Mouse (Mus musculus): ENCODE results near the gene Greb1. TPM values are rescaled to one million over a fixed set of nuclear protein-coding genes. Genes with fewer than 3 reads are reported as not detected.

Greb1 gene
- polyA plus RNA-seq, 1 experiment from 2014 or later: 0.85 TPM

GRCm38 (mm10) chr12:16752236-16752840 is 48.3 kb downstream of the Greb1 start:
- H3K4me2 ChIP-seq: no peak overlapping the region
- no peaks in the 10 kb centered on the region for H3K36me3 ChIP-seq (ENCODE audit: poor library complexity, severe bottlenecking)
- WGBS: 52% methylated on average over 12 of the region's 12 CpGs
- H3K4me1 ChIP-seq: peaks cover 10% of the 10 kb centered on the region
- H3K9me3 ChIP-seq (replicated peaks): no peaks in the 10 kb centered on the region
- no peak overlapping the region for H3K4me3 ChIP-seq
- H3K27me3 ChIP-seq: no peaks in the 10 kb centered on the region
- no peak overlapping the region for H3K9ac ChIP-seq
- no peak for ATAC-seq
- H3K27ac ChIP-seq: no peak overlapping the region

GRCm38 (mm10) chr12:16751609-16752008 is 49.1 kb downstream of the Greb1 start:
- H3K4me1 ChIP-seq: peaks cover 10% of the 10 kb centered on the region
- H3K27me3 ChIP-seq: no peaks in the 10 kb centered on the region
- no peak overlapping the region for H3K27ac ChIP-seq
- H3K4me2 ChIP-seq: no peak overlapping the region
- no peaks in the 10 kb centered on the region for H3K9me3 ChIP-seq (replicated peaks)
- 94% methylated on average over 6 of the region's 6 CpGs for WGBS
- H3K36me3 ChIP-seq (ENCODE audit: poor library complexity, severe bottlenecking): no peaks in the 10 kb centered on the region
- ATAC-seq: no peak
- no peak overlapping the region for H3K9ac ChIP-seq
- no peak overlapping the region for H3K4me3 ChIP-seq

GRCm38 (mm10) chr12:16740059-16740458 is 60.6 kb downstream of the Greb1 start:
- Histone ChIP-seq H3K9me3 (replicated peaks) (no peaks in the 10 kb centered on the region), H3K27ac (no peak overlapping the region), H3K4me2 (no peak overlapping the region), H3K4me3 (no peak overlapping the region), H3K9ac (peak overlapping the region; percentile 46; the same call in 1 of the 2 replicates), H3K4me1 (no peaks in the 10 kb centered on the region), H3K27me3 (no peaks in the 10 kb centered on the region), H3K36me3 (ENCODE audit: poor library complexity, severe bottlenecking) (no peaks in the 10 kb centered on the region)
- 19% methylated on average over 5 of the region's 5 CpGs for WGBS
- no peak; the same call in 1 of the 2 replicates for ATAC-seq

- no peak for ATAC-seq
- H3K4me1 ChIP-seq: no peaks in the 10 kb centered on the region
- no peak overlapping the region for H3K27ac ChIP-seq
- H3K4me2 ChIP-seq: no peak overlapping the region
- WGBS: 34% methylated on average over 5 of the region's 5 CpGs
- no peak overlapping the region for H3K4me3 ChIP-seq
- no peak overlapping the region for H3K9ac ChIP-seq
- H3K9me3 ChIP-seq (replicated peaks): no peaks in the 10 kb centered on the region
- no peaks in the 10 kb centered on the region for H3K27me3 ChIP-seq
- no peaks in the 10 kb centered on the region for H3K36me3 ChIP-seq (ENCODE audit: poor library complexity, severe bottlenecking)
Measured at GRCm38 (mm10) chr12:16737266-16737665, 63.4 kb downstream of the Greb1 start.

- Histone ChIP-seq H3K4me3 (no peak overlapping the region), H3K9ac (no peak overlapping the region)
- WGBS: 91% methylated on average over 3 of the region's 3 CpGs
Measured at GRCm38 (mm10) chr12:16734698-16735097, 66.0 kb downstream of the Greb1 start.

GRCm38 (mm10) chr12:16734009-16734408 is 66.7 kb downstream of the Greb1 start:
- Histone ChIP-seq H3K9me3 (replicated peaks) (no peaks in the 10 kb centered on the region), H3K27ac (no peak overlapping the region), H3K4me2 (no peak overlapping the region), H3K36me3 (ENCODE audit: poor library complexity, severe bottlenecking) (no peaks in the 10 kb centered on the region), H3K4me3 (no peak overlapping the region), H3K4me1 (peaks cover 8% of the 10 kb centered on the region), H3K9ac (no peak overlapping the region), H3K27me3 (no peaks in the 10 kb centered on the region)
- no peak for ATAC-seq
- 59% methylated on average over 8 of the region's 8 CpGs for WGBS

More at GRCm38 (mm10) chr12:16734698-16735097, 66.0 kb downstream of the Greb1 start:
- Histone ChIP-seq H3K36me3 (ENCODE audit: poor library complexity, severe bottlenecking) (no peaks in the 10 kb centered on the region), H3K9me3 (replicated peaks) (no peaks in the 10 kb centered on the region), H3K4me2 (no peak overlapping the region), H3K27me3 (no peaks in the 10 kb centered on the region), H3K4me1 (peaks cover 8% of the 10 kb centered on the region), H3K27ac (no peak overlapping the region)
- no peak for ATAC-seq

GRCm38 (mm10) chr12:16731121-16731741 is 69.5 kb downstream of the Greb1 start:
- no peaks in the 10 kb centered on the region for H3K36me3 ChIP-seq (ENCODE audit: poor library complexity, severe bottlenecking)
- no peaks in the 10 kb centered on the region for H3K27me3 ChIP-seq
- WGBS: 8% methylated on average over 11 of the region's 11 CpGs
- no peak overlapping the region for H3K9ac ChIP-seq
- 0 out of 2 replicates have a peak, but pooled peaks have one; percentile 30 for ATAC-seq
- H3K4me2 ChIP-seq: no peak overlapping the region
- no peak overlapping the region for H3K27ac ChIP-seq
- peaks cover 8% of the 10 kb centered on the region for H3K4me1 ChIP-seq
- no peak overlapping the region for H3K4me3 ChIP-seq
- no peaks in the 10 kb centered on the region for H3K9me3 ChIP-seq (replicated peaks)

GRCm38 (mm10) chr12:16730196-16730595 is 70.5 kb downstream of the Greb1 start:
- no peak overlapping the region for H3K4me3 ChIP-seq
- H3K4me1 ChIP-seq: peaks cover 8% of the 10 kb centered on the region
- H3K36me3 ChIP-seq (ENCODE audit: poor library complexity, severe bottlenecking): no peaks in the 10 kb centered on the region
- no peak overlapping the region for H3K9ac ChIP-seq
- WGBS: 88% methylated on average over 11 of the region's 11 CpGs
- H3K27ac ChIP-seq: no peak overlapping the region
- no peak overlapping the region for H3K4me2 ChIP-seq
- no peaks in the 10 kb centered on the region for H3K9me3 ChIP-seq (replicated peaks)
- no peak for ATAC-seq
- no peaks in the 10 kb centered on the region for H3K27me3 ChIP-seq

- Histone ChIP-seq H3K4me2 (no peak overlapping the region), H3K4me1 (peaks cover 8% of the 10 kb centered on the region), H3K27ac (no peak overlapping the region), H3K9me3 (replicated peaks) (no peaks in the 10 kb centered on the region), H3K9ac (no peak overlapping the region), H3K36me3 (ENCODE audit: poor library complexity, severe bottlenecking) (no peaks in the 10 kb centered on the region), H3K27me3 (no peaks in the 10 kb centered on the region), H3K4me3 (no peak overlapping the region)
- no peak for ATAC-seq
- WGBS: 79% methylated on average over 5 of the region's 5 CpGs
Measured at GRCm38 (mm10) chr12:16728221-16728620, 72.5 kb downstream of the Greb1 start.

- Histone ChIP-seq H3K9me3 (replicated peaks) (no peaks in the 10 kb centered on the region), H3K27me3 (no peaks in the 10 kb centered on the region), H3K4me3 (no peak overlapping the region), H3K9ac (no peak overlapping the region), H3K36me3 (ENCODE audit: poor library complexity, severe bottlenecking) (no peaks in the 10 kb centered on the region), H3K4me2 (no peak overlapping the region), H3K27ac (no peak overlapping the region), H3K4me1 (peaks cover 4% of the 10 kb centered on the region)
- 79% methylated on average over 3 of the region's 3 CpGs for WGBS
- no peak for ATAC-seq
Measured at GRCm38 (mm10) chr12:16726229-16726628, 74.5 kb downstream of the Greb1 start.

- no peak overlapping the region for H3K9ac ChIP-seq
- no peaks in the 10 kb centered on the region for H3K36me3 ChIP-seq (ENCODE audit: poor library complexity, severe bottlenecking)
- no peaks in the 10 kb centered on the region for H3K27me3 ChIP-seq
- 51% methylated on average over 3 of the region's 3 CpGs for WGBS
- no peak overlapping the region for H3K27ac ChIP-seq
- no peaks in the 10 kb centered on the region for H3K4me1 ChIP-seq
- no peak overlapping the region for H3K4me2 ChIP-seq
- ATAC-seq: no peak
- H3K4me3 ChIP-seq: no peak overlapping the region
- H3K9me3 ChIP-seq (replicated peaks): no peaks in the 10 kb centered on the region
Measured at GRCm38 (mm10) chr12:16723601-16724000, 77.1 kb downstream of the Greb1 start.

- Histone ChIP-seq H3K4me3 (no peak overlapping the region), H3K4me1 (no peaks in the 10 kb centered on the region), H3K4me2 (no peak overlapping the region), H3K27ac (no peak overlapping the region), H3K9ac (no peak overlapping the region), H3K27me3 (no peaks in the 10 kb centered on the region), H3K9me3 (replicated peaks) (no peaks in the 10 kb centered on the region), H3K36me3 (ENCODE audit: poor library complexity, severe bottlenecking) (no peaks in the 10 kb centered on the region)
- ATAC-seq: peak; percentile 83
- 48% methylated on average over 8 of the region's 8 CpGs for WGBS
Measured at GRCm38 (mm10) chr12:16718660-16719315, 81.9 kb downstream of the Greb1 start.

Data from forebrain, embryonic 13.5 days (tissue).